Mouse (Mus musculus) kidney, adult 2 months (tissue): ENCODE results near the gene Vps13d.

Experiments
- CTCF ChIP-seq: fragments of 200-500 bp; conservative IDR thresholded peaks from 2 replicates; pipeline ENCODE4 v1.5.1; 2011; ENCODE audit warnings: low read depth, mild to moderate bottlenecking, control low read depth, low read length, moderate library complexity, mixed read lengths; ENCODE audit not compliant: insufficient read depth, insufficient read length
- POLR2A ChIP-seq: fragments of 200-500 bp; IDR thresholded peaks from one replicate; pipeline ENCODE4 v1.6.1; 2011; ENCODE audit warnings: low read depth, low read length, control low read depth

GRCm38 (mm10) chr4:145025409-145025762 is 169.4 kb downstream of the Vps13d start:
- TF ChIP-seq POLR2A (no peak), CTCF (no peak)
